Mouse (Mus musculus) liver, embryonic 14.5 days (tissue): ENCODE data around the gene Zfp740. TPM values are rescaled to one million over a fixed set of nuclear protein-coding genes. Genes with fewer than 3 reads are reported as not detected.
A peak's percentile ranks its signal among the peaks of the same experiment; 100 is the strongest.

Experiments used
- ATAC-seq: fragments of 200-750 bp; cut with Nextera tagmentation; 2 replicates; pipeline ENCODE4 v1.8.0; 2017; ENCODE audit warnings: moderate number of reproducible peaks, mild to moderate bottlenecking, moderate library complexity; ENCODE audit not compliant: insufficient read depth
- DNase-seq, 3 experiments: peaks; one replicate each; pipeline ENCODE4 v3.0.0-alpha.2; 2012 to 2013; ENCODE audit warnings: low read depth in 3 of 3, low spot score in 3 of 3
- H3K27ac ChIP-seq: fragments of 300-500 bp; sonication (generic); 2 replicates; pipeline ENCODE4 v1.5.1; 2014; ENCODE audit warnings: moderate library complexity, mild to moderate bottlenecking, control low read depth, inconsistent platforms
- H3K27me3 ChIP-seq: fragments of 300-500 bp; sonication (generic); 2 replicates; pipeline ENCODE4 v1.6.1; 2014; ENCODE audit warnings: mild to moderate bottlenecking, low read length, moderate library complexity; ENCODE audit not compliant: control insufficient read depth, insufficient read depth
- H3K36me3 ChIP-seq: fragments of 300-500 bp; sonication (generic); replicated peaks from 2 replicates; pipeline ENCODE4 v1.6.1; 2014; ENCODE audit warnings: low read depth; ENCODE audit not compliant: control insufficient read depth, insufficient read depth
- H3K4me1 ChIP-seq, 2 experiments: fragments of 200-500 bp in 1 of 2; fragments of 300-500 bp in 1 of 2; sonication (generic) in 1 of 2; replicated peaks; 2 replicates each; pipeline ENCODE4 v1.6.1; 2012 to 2014; ENCODE audit warnings: antibody characterized with exemption in 1 of 2, inconsistent platforms in 1 of 2, low read length in 1 of 2; ENCODE audit not compliant: control insufficient read depth in 2 of 2, insufficient read depth in 2 of 2
- H3K4me2 ChIP-seq: fragments of 300-500 bp; sonication (generic); 2 replicates; pipeline ENCODE4 v1.6.1; 2014; ENCODE audit warnings: low read depth, mild to moderate bottlenecking, control low read depth, moderate library complexity
- H3K4me3 ChIP-seq, 2 experiments: fragments of 200-500 bp in 1 of 2; fragments of 300-500 bp in 1 of 2; sonication (generic) in 1 of 2; 2 replicates each; pipeline ENCODE4 v1.5.1; 2012 to 2014; ENCODE audit warnings: low read depth in 2 of 2, low read length in 2 of 2, mild to moderate bottlenecking in 2 of 2, control low read depth in 1 of 2, inconsistent platforms in 1 of 2, moderate library complexity in 1 of 2; ENCODE audit not compliant: insufficient read depth in 1 of 2
- H3K9ac ChIP-seq: fragments of 300-500 bp; sonication (generic); replicated peaks from 2 replicates; pipeline ENCODE4 v1.6.1; 2014; ENCODE audit warnings: mild to moderate bottlenecking, control low read depth, moderate library complexity
- H3K9me3 ChIP-seq: fragments of 300-500 bp; sonication (generic); 2 replicates; pipeline ENCODE4 v1.6.1; 2016; ENCODE audit warnings: low read length, mixed read lengths; ENCODE audit not compliant: control insufficient read depth
- CTCF ChIP-seq: IDR thresholded peaks from 2 replicates; pipeline ENCODE4 v1.5.1; 2016; ENCODE audit warnings: antibody characterized with exemption, low read depth, control low read depth
- EP300 ChIP-seq: IDR thresholded peaks from 2 replicates; pipeline ENCODE4 v1.6.1; 2016; ENCODE audit warnings: antibody characterized with exemption, low read depth
- WGBS: fragments of 180-500 bp; shearing (Covaris S2); extraction: QIAGEN DNeasy Blood & Tissue Kit; methylation state at CpG from one replicate; pipeline ENCODE4 v1.1.7; 2014; ENCODE audit not compliant: insufficient replicate concordance; 5-methylcytosine and 5-hydroxymethylcytosine counted together
- polyA plus RNA-seq, 2 experiments: library from polyadenylated mRNA; depleted of rRNA in 1 of 2; stranded (reverse) in 1 of 2; unstranded in 1 of 2; fragments of >200 nt; fragmentation: Nextera tagmentation in 1 of 2; extraction: Ambion mirVana in 1 of 2; gene quantifications; 2 replicates each; pipeline versions ENCODE4 v1.2.1 to v1.2.3; 2012 to 2014

The Zfp740 gene
- polyA plus RNA-seq, 2 experiments: 12.0 to 14.9 TPM

DNA sequence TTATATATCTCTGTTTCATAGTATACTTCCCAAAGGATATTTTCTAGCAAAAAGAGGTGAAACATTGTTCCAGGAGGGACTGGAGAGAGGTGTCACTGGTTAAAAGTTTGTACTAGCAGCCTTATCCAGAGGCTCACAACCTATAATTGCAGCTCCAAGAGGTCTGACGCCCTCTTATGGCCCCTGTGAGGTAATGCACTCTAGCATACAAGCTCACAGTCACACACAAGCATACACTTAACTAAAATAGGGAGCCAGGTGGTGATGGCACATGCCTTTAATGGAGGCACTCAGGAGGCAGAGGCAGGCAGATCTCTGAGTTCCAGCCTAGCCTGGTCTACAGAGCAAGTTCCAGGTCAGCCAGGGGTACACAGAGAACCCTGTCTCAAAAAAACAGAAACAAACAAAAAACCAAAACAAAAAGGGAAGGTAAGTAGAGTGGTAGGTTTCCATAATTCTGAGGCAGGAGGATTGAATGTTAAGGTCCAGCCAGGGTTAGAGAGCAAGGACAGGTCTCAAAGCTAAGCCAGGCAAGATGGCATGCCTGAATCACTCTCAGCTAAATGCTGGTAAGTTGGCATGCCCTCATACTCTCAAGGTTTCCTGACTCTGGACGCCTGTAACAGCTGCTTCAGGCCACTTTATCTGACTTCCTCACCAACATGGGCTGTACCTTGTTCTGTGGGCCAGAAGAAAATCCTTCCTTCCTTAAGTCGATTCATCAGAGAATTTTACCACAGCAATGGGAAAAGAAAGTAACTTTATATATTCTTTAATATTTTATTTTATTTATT lies 39.0 kb upstream of the Zfp740 start:
- no peak overlapping the region for H3K27ac ChIP-seq

DNA sequence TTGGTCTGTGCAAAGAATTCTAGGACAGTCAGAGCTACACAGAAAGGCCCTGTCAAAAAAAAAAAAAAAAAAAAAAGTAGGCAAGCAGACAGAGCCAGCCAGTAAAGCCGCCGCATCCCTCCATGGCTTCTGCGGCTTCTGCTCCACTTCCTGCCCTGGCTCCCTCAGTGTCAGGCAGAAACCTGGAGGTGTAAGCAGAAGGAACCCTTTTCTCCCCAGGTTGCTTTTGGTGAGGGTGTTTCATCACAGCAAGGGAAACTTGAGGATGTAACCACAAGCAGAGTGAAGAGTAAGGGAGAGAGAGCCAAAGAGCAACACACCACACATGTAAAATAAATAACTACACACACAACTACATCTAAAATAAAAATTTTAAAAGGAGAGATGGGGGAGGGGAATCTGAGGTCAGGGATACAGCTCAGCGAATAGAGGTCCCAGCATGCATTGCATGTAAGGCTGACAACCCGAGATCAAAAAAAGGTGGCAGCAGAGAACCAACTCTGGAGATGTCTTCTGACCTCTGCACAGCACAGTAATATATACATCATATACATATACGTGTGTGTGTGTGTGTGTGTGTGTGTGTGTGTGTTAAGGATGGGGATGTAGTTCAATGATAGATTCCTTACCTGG lies 37.5 kb upstream of the Zfp740 start:
- H3K27ac ChIP-seq: no peak overlapping the region
- H3K9ac ChIP-seq: no peak overlapping the region
- H3K36me3 ChIP-seq: no peaks in the 10 kb centered on the region
- H3K4me2 ChIP-seq: no peak overlapping the region
- TF ChIP-seq EP300 (no peak), CTCF (no peak)
- H3K4me1 ChIP-seq: no peaks in the 10 kb centered on the region
- H3K4me3 ChIP-seq: no peak overlapping the region
- WGBS: 12% methylated on average over 6 of the region's 6 CpGs
- DNase-seq (no peak), ATAC-seq (no peak)
- H3K27me3 ChIP-seq: no peaks in the 10 kb centered on the region
- no peaks in the 10 kb centered on the region for H3K9me3 ChIP-seq

More for the DNA sequence above, 39.0 kb upstream of the Zfp740 start:
- H3K9me3 ChIP-seq: no peaks in the 10 kb centered on the region
- H3K36me3 ChIP-seq: no peaks in the 10 kb centered on the region
- no peak for ATAC-seq
- no peak overlapping the region for H3K4me3 ChIP-seq
- TF ChIP-seq EP300 (no peak), CTCF (peak; percentile 32; the same call in 1 of the 2 replicates)
- DNase-seq: no peak
- no peak overlapping the region for H3K4me2 ChIP-seq
- H3K9ac ChIP-seq: no peak overlapping the region
- 17% methylated on average over 3 of the region's 3 CpGs for WGBS
- H3K4me1 ChIP-seq: no peaks in the 10 kb centered on the region
- H3K27me3 ChIP-seq: no peaks in the 10 kb centered on the region

DNA sequence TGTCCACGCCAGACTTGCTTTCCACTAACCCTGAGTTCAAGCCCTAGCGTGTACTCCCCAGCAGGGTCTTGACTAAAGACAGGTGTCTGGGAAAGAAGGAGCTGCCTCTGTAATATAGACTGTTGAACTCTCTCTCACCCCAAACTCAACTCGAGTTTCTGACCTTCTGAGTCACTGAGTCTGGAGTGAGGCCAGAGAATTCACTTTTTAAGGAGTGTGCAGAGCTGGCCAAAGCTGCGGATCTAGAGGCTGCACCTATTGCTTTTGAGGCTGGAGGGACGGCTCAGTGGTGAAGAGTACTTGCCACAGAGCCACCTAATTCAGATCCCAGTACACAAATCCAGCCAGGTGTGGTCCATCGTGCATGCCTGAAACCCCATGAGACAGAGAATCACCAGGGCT lies 35.4 kb upstream of the Zfp740 start:
- Histone ChIP-seq H3K4me2 (no peak overlapping the region), H3K36me3 (no peaks in the 10 kb centered on the region), H3K27me3 (no peaks in the 10 kb centered on the region), H3K27ac (no peak overlapping the region), H3K4me3 (no peak overlapping the region), H3K9me3 (no peaks in the 10 kb centered on the region), H3K4me1 (no peaks in the 10 kb centered on the region), H3K9ac (no peak overlapping the region)
- no peak for DNase-seq
- TF ChIP-seq CTCF (no peak), EP300 (no peak)
- 53% methylated on average over 6 of the region's 6 CpGs for WGBS
- no peak for ATAC-seq

DNA sequence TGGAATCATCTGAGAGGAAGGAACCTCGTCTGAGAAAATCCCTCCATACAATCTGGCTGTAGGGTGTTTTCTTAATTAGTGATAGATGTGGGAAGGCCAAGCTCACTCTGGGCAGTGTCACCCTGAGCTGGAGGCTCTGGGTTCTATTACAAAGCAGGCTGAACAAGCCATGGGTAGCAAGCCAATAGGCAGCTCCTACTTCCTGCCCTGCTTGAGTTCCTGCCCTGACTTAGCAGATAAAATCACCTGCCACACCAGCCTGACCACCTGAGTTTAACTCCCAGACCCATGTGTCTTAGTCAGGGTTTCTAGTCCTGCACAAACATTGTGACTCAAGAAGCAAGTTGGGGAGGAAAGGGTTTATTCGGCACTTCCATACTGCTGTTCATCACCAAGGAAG lies 34.0 kb upstream of the Zfp740 start:
- no peak overlapping the region for H3K9ac ChIP-seq
- H3K27ac ChIP-seq: no peak overlapping the region
- no peaks in the 10 kb centered on the region for H3K27me3 ChIP-seq
- H3K4me1 ChIP-seq: no peaks in the 10 kb centered on the region
- H3K36me3 ChIP-seq: no peaks in the 10 kb centered on the region
- TF ChIP-seq EP300 (no peak), CTCF (no peak)
- H3K4me3 ChIP-seq: no peak overlapping the region
- no peak overlapping the region for H3K4me2 ChIP-seq
- no peak for DNase-seq
- 33% methylated on average over 2 of the region's 2 CpGs for WGBS
- ATAC-seq: no peak
- H3K9me3 ChIP-seq: no peaks in the 10 kb centered on the region

DNA sequence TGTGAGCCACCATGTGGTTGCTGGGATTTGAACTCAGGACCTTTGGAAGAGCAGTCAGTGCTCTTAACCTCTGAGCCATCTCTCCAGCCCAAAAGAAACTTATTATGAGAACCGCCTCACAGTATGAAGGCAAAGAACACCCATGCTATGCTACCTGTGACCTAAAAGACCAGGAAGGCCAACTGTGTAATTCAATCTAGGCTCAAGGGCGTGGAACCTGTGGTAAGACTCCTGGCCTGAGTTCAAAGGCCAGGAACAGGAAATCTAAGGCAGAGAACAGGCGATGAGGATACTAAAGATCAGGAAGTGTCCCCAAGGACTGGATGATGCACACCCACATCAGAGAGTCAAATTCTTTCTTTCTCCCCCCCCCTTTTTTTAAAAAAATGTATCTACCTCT lies 29.5 kb upstream of the Zfp740 start:
- 51% methylated on average over 3 of the region's 3 CpGs for WGBS
- H3K9me3 ChIP-seq: no peaks in the 10 kb centered on the region
- H3K9ac ChIP-seq: no peak overlapping the region
- no peak for DNase-seq
- no peak overlapping the region for H3K4me3 ChIP-seq
- TF ChIP-seq EP300 (no peak), CTCF (no peak)
- no peak overlapping the region for H3K27ac ChIP-seq
- ATAC-seq: no peak
- H3K27me3 ChIP-seq: no peaks in the 10 kb centered on the region
- H3K4me1 ChIP-seq: peaks cover 0 to 8% of the 10 kb centered on the region in 2 experiments; a peak in 1 of 4 replicates
- H3K36me3 ChIP-seq: no peaks in the 10 kb centered on the region
- H3K4me2 ChIP-seq: no peak overlapping the region
